Comparison of ENCODE assay signal across 24 mouse cellular contexts in the genomic region with DNA sequence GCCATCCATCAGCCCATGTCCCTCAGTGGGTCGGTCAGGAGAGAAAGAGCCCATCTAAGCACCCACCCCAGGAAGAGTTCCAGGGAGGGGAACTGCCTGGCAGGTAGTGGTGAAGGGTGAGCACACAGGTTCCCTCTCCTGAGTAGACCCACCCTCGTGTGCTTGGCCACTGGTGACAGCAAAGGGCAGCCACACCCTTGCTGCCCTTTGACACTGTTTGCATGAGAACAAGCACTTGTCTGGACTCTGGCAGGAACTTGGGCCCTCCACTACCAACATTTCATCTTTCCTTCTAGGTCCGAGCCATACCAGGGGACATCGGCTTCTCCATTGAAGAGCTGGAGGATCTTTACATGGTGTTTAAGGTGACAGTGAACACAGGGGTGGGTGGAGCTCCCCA.
"Had no signal": no experiment of that assay in that cellular context is flagged by ENCODE, and none has a peak within 500 bp of the region (broad histone marks: within the 10 kb centered on the region; RNA-seq: fewer than 3 reads in every experiment).

No protein-coding gene starts in this region.

- H3K4me2 ChIP-seq: heart, embryonic 12.5 days; hindbrain, embryonic 12.5 days; hindbrain, embryonic 14.5 days; limb, embryonic 12.5 days; liver, embryonic 12.5 days had no signal

- ATAC-seq: hindbrain, embryonic 16.5 days; inflammation-experienced regulatory T-cells, adult 6 months; intestine, embryonic 16.5 days; liver, embryonic 12.5 days had no signal

- H3K9me3 ChIP-seq: heart, embryonic 10.5 days; heart, embryonic 12.5 days; hindbrain, embryonic 10.5 days; hindbrain, embryonic 12.5 days; limb, embryonic 10.5 days; limb, embryonic 12.5 days; liver, embryonic 12.5 days had no signal

- DNase-seq: gastrocnemius, adult 2 months; gastrocnemius, postnatal 10 days; gastrocnemius, postnatal 25 days; heart, adult 18-20 months; heart, postnatal 10 days; heart, postnatal 4 days; kidney, adult 18-20 months; kidney, adult 8-10 months; kidney, postnatal 10 days; kidney, postnatal 36 days; liver had no signal

- H3K4me1 ChIP-seq: hindbrain, embryonic 12.5 days; limb, embryonic 10.5 days; limb, embryonic 12.5 days had no signal

- H3K4me3 ChIP-seq: gastrocnemius, adult 2 months; heart, embryonic 10.5 days; heart, embryonic 12.5 days; hindbrain, embryonic 10.5 days; hindbrain, embryonic 12.5 days; layer of hippocampus, adult 2 months; left cerebral cortex, adult 2 months; limb, embryonic 10.5 days; limb, embryonic 12.5 days; liver, embryonic 12.5 days had no signal

- H3K27ac ChIP-seq: gastrocnemius, adult 2 months; heart, embryonic 10.5 days; hindbrain, embryonic 10.5 days; hindbrain, embryonic 12.5 days; hindbrain, embryonic 14.5 days; layer of hippocampus, adult 2 months; left cerebral cortex, adult 2 months; limb, embryonic 10.5 days; limb, embryonic 12.5 days had no signal

- H3K9ac ChIP-seq: heart, embryonic 12.5 days; hindbrain, embryonic 12.5 days; hindbrain, embryonic 14.5 days; limb, embryonic 12.5 days; liver, embryonic 12.5 days had no signal

- H3K27me3 ChIP-seq: heart, embryonic 12.5 days; hindbrain, embryonic 12.5 days; limb, embryonic 12.5 days; liver, embryonic 12.5 days had no signal
